Mouse (Mus musculus): ENCODE data around the gene Tmem86a. TPM values are rescaled to one million over a fixed set of nuclear protein-coding genes. Genes with fewer than 3 reads are reported as not detected.

Tmem86a gene
- polyA plus RNA-seq, 1 experiment from 2014 or later: 25.6 TPM

DNA sequence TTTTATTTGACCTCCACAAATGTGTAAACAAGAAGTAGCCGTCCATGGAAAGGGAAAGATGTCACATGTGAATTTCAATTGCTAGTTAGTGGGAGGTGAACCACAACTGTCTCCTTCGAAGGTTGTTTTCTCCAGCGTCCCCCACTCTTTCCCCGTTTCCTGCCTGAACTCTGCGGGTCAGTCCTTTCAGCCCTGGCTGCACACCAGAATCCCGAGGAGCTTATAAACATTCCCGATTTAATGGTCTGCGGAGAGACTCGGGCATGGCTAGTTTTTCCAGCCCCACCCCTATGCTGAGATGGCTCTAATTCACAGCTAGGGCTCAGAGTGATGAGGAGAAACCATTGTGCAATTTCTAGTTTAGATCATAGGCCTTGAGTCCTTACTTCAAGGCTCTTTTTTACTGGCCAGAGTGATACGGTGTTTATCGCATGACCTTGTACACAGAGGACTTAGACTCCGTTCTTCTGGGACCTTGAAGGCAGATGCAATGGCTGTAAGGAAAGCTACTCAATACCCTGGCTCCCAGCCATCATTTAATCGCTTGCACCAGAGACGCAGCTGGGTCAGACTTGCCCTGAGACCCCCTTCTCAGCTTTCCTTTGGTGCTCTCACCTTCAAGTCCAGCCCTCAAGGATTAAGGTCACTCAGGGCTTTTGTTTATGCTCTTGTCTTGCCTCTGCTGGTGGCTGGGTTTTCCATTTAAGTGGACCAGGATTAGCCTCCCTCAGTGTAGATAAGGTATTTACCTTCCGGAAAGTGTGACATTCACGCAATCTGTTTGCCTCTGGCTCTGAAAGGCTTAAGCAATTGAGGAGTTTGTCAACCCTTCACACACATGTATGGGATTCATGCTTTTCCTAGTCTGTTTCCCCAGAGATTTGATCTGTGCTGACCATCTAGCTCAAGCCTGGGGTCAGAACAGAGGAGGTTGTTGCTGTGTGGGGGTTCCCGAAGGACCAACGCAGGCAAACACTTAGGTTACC, 23.4 kb downstream of the Tmem86a start:
- Histone ChIP-seq H3K36me3 (ENCODE audit: control insufficient read depth, insufficient read depth, low read length) (no peaks in the 10 kb centered on the region), H3K4me2 (replicated peaks; ENCODE audit: low read depth, low read length) (no peak overlapping the region), H3K4me3 (ENCODE audit: low read depth, low read length) (no peak overlapping the region), H3K27me3 (ENCODE audit: control insufficient read depth, insufficient read depth, low read length) (no peaks in the 10 kb centered on the region), H3K4me1 (ENCODE audit: control insufficient read depth, insufficient read depth, low read length) (peaks cover 8% of the 10 kb centered on the region; the same call in 1 of the 2 replicates), H3K9me3 (ENCODE audit: control insufficient read depth, low read depth, low read length) (no peaks in the 10 kb centered on the region), H3K27ac (ENCODE audit: low read length) (no peak overlapping the region; the same call in 1 of the 2 replicates), H3K9ac (replicated peaks; ENCODE audit: low read depth, low read length) (no peak overlapping the region)
- ATAC-seq (ENCODE audit: insufficient number of reproducible peaks, insufficient read depth, low FRiP score, low read depth): no peak
- WGBS: 36% methylated on average over 18 of the region's 18 CpGs

DNA sequence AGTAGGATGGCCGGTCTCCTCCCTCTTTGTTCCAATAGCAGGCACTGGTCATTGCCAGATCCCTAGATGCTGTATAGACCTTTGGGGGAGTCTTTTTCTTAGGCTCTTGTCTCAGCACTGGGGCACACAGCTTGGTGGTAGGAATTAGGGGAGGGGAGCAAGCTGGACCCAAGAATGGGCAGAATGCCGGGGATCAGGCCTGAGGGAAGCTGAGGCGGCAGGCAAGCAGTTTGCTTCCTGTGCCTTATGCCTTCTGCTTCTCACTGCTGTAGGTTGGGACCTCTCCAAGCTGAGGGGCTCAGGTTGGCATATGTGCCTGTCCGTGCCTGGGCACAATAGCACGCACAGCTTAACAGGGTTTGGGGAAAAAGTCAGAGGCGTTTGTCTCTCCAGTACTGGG, 25.8 kb downstream of the Tmem86a start:
- Histone ChIP-seq H3K4me1 (ENCODE audit: control insufficient read depth, insufficient read depth, low read length) (peaks cover 12% of the 10 kb centered on the region), H3K27me3 (ENCODE audit: control insufficient read depth, insufficient read depth, low read length) (no peaks in the 10 kb centered on the region), H3K4me3 (ENCODE audit: low read depth, low read length) (no peak overlapping the region), H3K9me3 (ENCODE audit: control insufficient read depth, low read depth, low read length) (no peaks in the 10 kb centered on the region), H3K36me3 (ENCODE audit: control insufficient read depth, insufficient read depth, low read length) (no peaks in the 10 kb centered on the region), H3K27ac (ENCODE audit: low read length) (no peak overlapping the region), H3K9ac (replicated peaks; ENCODE audit: low read depth, low read length) (no peak overlapping the region), H3K4me2 (replicated peaks; ENCODE audit: low read depth, low read length) (no peak overlapping the region)
- 87% methylated on average over 6 of the region's 6 CpGs for WGBS
- no peak for ATAC-seq (ENCODE audit: insufficient number of reproducible peaks, insufficient read depth, low FRiP score, low read depth)

DNA sequence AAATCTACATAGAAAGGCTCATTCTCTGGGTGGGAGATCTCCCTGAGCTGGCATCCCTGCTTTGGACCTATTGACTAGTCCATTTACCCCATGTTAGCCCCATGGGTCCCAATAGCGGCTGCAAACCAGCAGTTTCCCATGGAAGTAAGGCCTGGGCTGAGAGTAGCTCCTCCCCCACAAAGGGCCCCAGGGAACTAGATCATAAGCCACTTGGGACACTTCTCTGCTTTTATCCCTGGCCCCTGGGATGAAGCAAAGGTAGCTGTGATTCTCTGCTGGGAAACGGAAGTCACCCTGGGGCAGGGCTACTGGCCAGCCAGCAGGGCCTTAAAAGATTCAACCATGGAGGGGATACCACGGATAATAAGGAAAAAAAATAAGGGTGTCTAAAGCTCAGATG, 26.3 kb downstream of the Tmem86a start:
- WGBS: 69% methylated on average over 3 of the region's 3 CpGs
- no peak for ATAC-seq (ENCODE audit: insufficient number of reproducible peaks, insufficient read depth, low FRiP score, low read depth)
- Histone ChIP-seq H3K27ac (ENCODE audit: low read length) (no peak overlapping the region), H3K27me3 (ENCODE audit: control insufficient read depth, insufficient read depth, low read length) (no peaks in the 10 kb centered on the region), H3K4me1 (ENCODE audit: control insufficient read depth, insufficient read depth, low read length) (peaks cover 12% of the 10 kb centered on the region), H3K9me3 (ENCODE audit: control insufficient read depth, low read depth, low read length) (no peaks in the 10 kb centered on the region), H3K36me3 (ENCODE audit: control insufficient read depth, insufficient read depth, low read length) (no peaks in the 10 kb centered on the region), H3K4me2 (replicated peaks; ENCODE audit: low read depth, low read length) (no peak overlapping the region), H3K9ac (replicated peaks; ENCODE audit: low read depth, low read length) (no peak overlapping the region), H3K4me3 (ENCODE audit: low read depth, low read length) (no peak overlapping the region)

DNA sequence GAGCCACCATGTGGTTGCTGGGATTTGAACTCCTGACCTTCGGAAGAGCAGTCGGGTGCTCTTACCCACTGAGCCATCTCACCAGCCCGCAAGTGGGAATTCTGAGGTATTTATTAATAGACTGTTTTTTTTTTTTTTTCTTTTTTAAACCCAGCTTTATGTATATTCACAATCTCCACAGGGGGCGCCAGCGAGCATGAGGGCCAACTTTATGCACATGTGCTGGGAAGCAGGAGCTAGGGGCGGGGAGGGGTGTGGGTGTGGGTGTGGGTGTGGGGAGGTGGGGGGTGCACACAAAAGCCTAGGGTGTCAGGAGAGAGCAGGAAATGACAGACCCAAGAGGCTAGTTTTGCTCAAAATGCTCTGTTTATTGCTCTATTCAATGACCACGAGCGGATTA, 27.1 kb downstream of the Tmem86a start:
- Histone ChIP-seq H3K36me3 (ENCODE audit: control insufficient read depth, insufficient read depth, low read length) (no peaks in the 10 kb centered on the region), H3K27ac (ENCODE audit: low read length) (no peak overlapping the region), H3K27me3 (ENCODE audit: control insufficient read depth, insufficient read depth, low read length) (no peaks in the 10 kb centered on the region), H3K9me3 (ENCODE audit: control insufficient read depth, low read depth, low read length) (no peaks in the 10 kb centered on the region), H3K4me3 (ENCODE audit: low read depth, low read length) (no peak overlapping the region), H3K4me2 (replicated peaks; ENCODE audit: low read depth, low read length) (no peak overlapping the region), H3K4me1 (ENCODE audit: control insufficient read depth, insufficient read depth, low read length) (peaks cover 12% of the 10 kb centered on the region), H3K9ac (replicated peaks; ENCODE audit: low read depth, low read length) (no peak overlapping the region)
- WGBS: 68% methylated on average over 8 of the region's 8 CpGs
- ATAC-seq (ENCODE audit: insufficient number of reproducible peaks, insufficient read depth, low FRiP score, low read depth): no peak

DNA sequence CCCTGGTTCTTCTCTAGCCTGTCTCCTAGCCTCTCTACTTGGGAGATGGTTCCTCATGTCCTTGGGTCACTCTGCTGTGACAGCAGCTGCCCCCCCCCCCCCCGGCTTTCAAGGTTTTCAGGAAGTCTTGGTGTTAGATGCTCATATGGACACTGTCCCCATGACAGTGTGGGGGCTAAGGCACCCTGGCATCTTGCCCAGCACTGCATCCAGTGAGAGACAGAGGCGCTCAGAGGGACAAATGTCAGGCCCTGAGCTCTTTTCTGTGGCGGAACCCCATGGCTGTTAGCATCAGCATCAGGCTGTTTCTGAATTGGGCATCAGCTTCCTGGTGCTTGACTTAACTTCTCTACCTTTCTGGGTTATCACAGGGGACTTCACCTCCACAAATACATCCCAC, 30.5 kb downstream of the Tmem86a start:
- no peak for ATAC-seq (ENCODE audit: insufficient number of reproducible peaks, insufficient read depth, low FRiP score, low read depth)
- no peaks in the 10 kb centered on the region for H3K9me3 ChIP-seq (ENCODE audit: control insufficient read depth, low read depth, low read length)

DNA sequence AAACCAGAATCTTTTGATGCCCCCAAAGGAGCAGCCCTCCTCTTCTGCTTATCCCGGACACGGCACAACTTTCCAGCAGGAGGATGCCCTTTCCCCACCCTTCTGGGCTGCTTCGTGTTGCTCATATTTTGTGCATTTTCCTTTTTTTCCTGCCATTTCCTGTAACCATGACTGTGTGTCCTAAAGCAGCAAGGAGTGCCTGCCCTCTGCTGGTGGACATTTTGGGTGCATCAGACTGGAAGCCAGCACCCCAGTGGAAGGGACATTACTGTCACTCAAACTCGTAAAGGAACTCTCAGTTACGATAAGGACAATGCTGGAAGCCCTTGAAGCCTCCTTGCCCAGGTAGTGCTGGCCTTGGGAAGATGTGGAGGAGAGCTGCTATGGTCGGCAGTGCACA, 30.9 kb downstream of the Tmem86a start:
- Histone ChIP-seq H3K4me2 (replicated peaks; ENCODE audit: low read depth, low read length) (no peak overlapping the region), H3K36me3 (ENCODE audit: control insufficient read depth, insufficient read depth, low read length) (no peaks in the 10 kb centered on the region), H3K27me3 (ENCODE audit: control insufficient read depth, insufficient read depth, low read length) (no peaks in the 10 kb centered on the region), H3K4me3 (ENCODE audit: low read depth, low read length) (no peak overlapping the region), H3K4me1 (ENCODE audit: control insufficient read depth, insufficient read depth, low read length) (peaks cover 5% of the 10 kb centered on the region; the same call in 1 of the 2 replicates), H3K27ac (ENCODE audit: low read length) (no peak overlapping the region), H3K9me3 (ENCODE audit: control insufficient read depth, low read depth, low read length) (no peaks in the 10 kb centered on the region), H3K9ac (replicated peaks; ENCODE audit: low read depth, low read length) (no peak overlapping the region)
- peak; percentile 59; the same call in 1 of the 2 replicates for ATAC-seq (ENCODE audit: insufficient number of reproducible peaks, insufficient read depth, low FRiP score, low read depth)
- WGBS: 32% methylated on average over 6 of the region's 6 CpGs

More for the DNA sequence above, 30.5 kb downstream of the Tmem86a start:
- H3K9ac ChIP-seq (replicated peaks; ENCODE audit: low read depth, low read length): no peak overlapping the region
- H3K27ac ChIP-seq (ENCODE audit: low read length): no peak overlapping the region
- H3K4me2 ChIP-seq (replicated peaks; ENCODE audit: low read depth, low read length): no peak overlapping the region
- H3K4me1 ChIP-seq (ENCODE audit: control insufficient read depth, insufficient read depth, low read length): peaks cover 5% of the 10 kb centered on the region; the same call in 1 of the 2 replicates
- H3K36me3 ChIP-seq (ENCODE audit: control insufficient read depth, insufficient read depth, low read length): no peaks in the 10 kb centered on the region
- WGBS: 68% methylated on average over 3 of the region's 3 CpGs
- no peaks in the 10 kb centered on the region for H3K27me3 ChIP-seq (ENCODE audit: control insufficient read depth, insufficient read depth, low read length)
- H3K4me3 ChIP-seq (ENCODE audit: low read depth, low read length): no peak overlapping the region

DNA sequence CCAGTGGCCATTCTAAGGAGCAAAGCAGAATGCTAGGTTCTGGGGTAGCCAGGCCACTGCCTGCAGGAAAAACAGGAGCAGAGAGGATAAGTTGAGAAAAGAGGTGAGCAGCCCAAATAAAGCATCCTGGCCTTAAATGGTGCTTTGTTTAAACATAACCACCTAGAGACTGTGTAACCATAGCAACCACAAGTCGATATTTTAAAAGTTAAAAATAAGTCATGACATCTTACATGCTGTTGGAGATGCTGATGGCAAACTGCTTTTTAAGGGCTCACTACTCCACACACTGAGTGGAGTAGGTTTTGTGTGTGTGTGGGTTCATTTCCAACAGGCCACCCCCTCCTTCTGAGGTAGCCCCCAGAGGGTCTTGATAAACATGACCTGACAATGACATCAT, 34.7 kb downstream of the Tmem86a start:
- Histone ChIP-seq H3K36me3 (ENCODE audit: control insufficient read depth, insufficient read depth, low read length) (no peaks in the 10 kb centered on the region), H3K4me1 (ENCODE audit: control insufficient read depth, insufficient read depth, low read length) (peaks cover 5% of the 10 kb centered on the region; the same call in 1 of the 2 replicates), H3K27ac (ENCODE audit: low read length) (no peak overlapping the region), H3K9ac (replicated peaks; ENCODE audit: low read depth, low read length) (no peak overlapping the region), H3K9me3 (ENCODE audit: control insufficient read depth, low read depth, low read length) (no peaks in the 10 kb centered on the region), H3K4me3 (ENCODE audit: low read depth, low read length) (no peak overlapping the region), H3K27me3 (ENCODE audit: control insufficient read depth, insufficient read depth, low read length) (no peaks in the 10 kb centered on the region), H3K4me2 (replicated peaks; ENCODE audit: low read depth, low read length) (no peak overlapping the region)
- 65% methylated on average over 1 of the region's 1 CpGs for WGBS
- no peak for ATAC-seq (ENCODE audit: insufficient number of reproducible peaks, insufficient read depth, low FRiP score, low read depth)

DNA sequence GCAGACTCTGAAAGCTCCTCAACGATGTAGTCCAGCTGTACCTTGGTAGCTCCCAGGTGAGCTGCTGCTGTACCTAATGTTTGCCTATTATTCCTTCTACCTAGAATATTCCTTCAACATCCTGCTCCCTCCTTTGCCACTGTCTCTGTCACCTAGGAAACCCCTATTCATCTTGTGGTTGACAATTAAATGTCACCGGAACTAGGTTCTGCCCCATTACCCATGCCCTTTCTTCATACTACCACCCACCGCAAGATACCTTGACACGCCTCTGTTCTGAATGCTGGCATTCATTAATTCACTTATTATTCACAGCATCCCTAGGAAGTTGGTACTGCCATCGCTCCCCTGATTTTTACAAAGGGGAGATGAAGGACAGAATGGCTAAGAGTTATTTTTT, 43.5 kb downstream of the Tmem86a start:
- H3K4me2 ChIP-seq (replicated peaks; ENCODE audit: low read depth, low read length): no peak overlapping the region
- no peaks in the 10 kb centered on the region for H3K36me3 ChIP-seq (ENCODE audit: control insufficient read depth, insufficient read depth, low read length)
- H3K9ac ChIP-seq (replicated peaks; ENCODE audit: low read depth, low read length): no peak overlapping the region
- no peak for ATAC-seq (ENCODE audit: insufficient number of reproducible peaks, insufficient read depth, low FRiP score, low read depth)
- 84% methylated on average over 5 of the region's 5 CpGs for WGBS
- no peak overlapping the region for H3K4me3 ChIP-seq (ENCODE audit: low read depth, low read length)
- no peaks in the 10 kb centered on the region for H3K9me3 ChIP-seq (ENCODE audit: control insufficient read depth, low read depth, low read length)
- H3K27ac ChIP-seq (ENCODE audit: low read length): no peak overlapping the region
- no peaks in the 10 kb centered on the region for H3K4me1 ChIP-seq (ENCODE audit: control insufficient read depth, insufficient read depth, low read length)
- H3K27me3 ChIP-seq (ENCODE audit: control insufficient read depth, insufficient read depth, low read length): no peaks in the 10 kb centered on the region

All from stomach, embryonic 14.5 days (tissue).